Mouse (Mus musculus) thymus, adult 18-20 months (tissue): ENCODE results near the gene Bcam.
A peak's percentile ranks its signal among the peaks of the same experiment; 100 is the strongest.
"Not testable (repeated sequence)": the region's sequence is repeated elsewhere in the genome, so short reads cannot be mapped to it uniquely, and the experiment has no call there.

Experiments used
- DNase-seq, 2 experiments: peaks; one replicate each; pipeline ENCODE4 v3.0.0; 2022; ENCODE audit warnings: mixed read lengths in 2 of 2

Gene Bcam

GRCm38 (mm10) chr7:19770984-19771391 lies at the start of gene Bcam:
TSS of gene Bcam (minus strand) at chr7:19771016.
- DNase-seq: no peak

DNA sequence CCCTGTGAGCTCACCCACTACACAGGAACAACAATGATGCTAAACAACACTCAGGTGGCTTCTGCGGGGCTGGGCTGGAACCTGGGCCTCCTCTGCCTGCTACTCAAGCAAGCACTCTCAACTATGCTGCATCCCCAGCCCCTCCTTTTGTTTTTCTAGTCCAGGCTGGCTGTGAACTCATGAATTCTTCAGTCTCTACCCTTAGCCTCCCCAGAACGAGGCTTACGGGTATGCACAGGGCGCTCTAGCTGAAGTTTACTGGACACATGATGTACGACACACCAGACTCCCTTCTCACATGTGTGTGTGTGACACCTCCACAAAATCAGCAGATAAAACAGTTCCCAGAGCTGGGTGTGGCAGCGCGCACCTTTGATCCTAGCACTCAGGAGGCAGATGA lies 48.1 kb upstream of the Bcam start:
- no peak for DNase-seq

GRCm38 (mm10) chr7:19818440-19818839 lies 47.6 kb upstream of the Bcam start:
- no peak for DNase-seq

DNA sequence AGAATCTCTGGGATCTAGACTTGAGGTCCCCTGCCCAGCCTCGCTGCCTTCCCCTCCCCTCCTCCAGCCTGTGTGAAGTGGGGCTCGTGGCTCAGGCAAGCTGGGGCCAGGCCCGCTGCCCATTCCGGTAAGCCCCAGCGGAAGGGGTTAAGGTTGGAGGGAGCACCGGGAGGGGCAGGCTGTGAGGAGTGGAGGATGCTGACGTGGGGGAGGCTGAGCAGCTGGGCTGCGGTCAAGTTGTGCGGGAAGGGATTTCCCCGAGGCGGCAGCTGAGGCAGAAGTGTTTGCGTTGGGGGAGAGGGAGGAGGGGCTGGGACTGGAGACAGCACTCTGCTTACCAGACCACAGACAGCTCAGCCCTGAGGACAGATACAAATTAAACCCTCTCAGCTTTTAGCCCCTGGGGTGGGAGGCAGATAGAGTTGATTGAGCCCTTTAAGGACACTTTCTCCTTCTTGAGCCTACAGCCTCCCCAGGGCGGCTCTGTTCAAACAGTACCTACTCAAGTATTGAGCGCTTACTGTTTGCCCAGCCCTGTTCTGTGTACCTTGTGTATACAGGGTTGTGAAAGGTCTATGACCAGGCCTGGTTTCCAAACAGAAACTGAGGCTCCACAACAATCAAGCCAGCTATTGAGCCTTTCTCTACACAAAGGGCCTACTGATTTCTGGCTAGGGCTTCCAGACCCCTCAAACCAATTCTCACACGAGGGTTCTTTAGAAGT lies 46.7 kb upstream of the Bcam start:
- DNase-seq: peak; percentile 78 to 87

- DNase-seq: peak; percentile 61 to 68
Observed at GRCm38 (mm10) chr7:19816224-19816771, 45.5 kb upstream of the Bcam start.

DNA sequence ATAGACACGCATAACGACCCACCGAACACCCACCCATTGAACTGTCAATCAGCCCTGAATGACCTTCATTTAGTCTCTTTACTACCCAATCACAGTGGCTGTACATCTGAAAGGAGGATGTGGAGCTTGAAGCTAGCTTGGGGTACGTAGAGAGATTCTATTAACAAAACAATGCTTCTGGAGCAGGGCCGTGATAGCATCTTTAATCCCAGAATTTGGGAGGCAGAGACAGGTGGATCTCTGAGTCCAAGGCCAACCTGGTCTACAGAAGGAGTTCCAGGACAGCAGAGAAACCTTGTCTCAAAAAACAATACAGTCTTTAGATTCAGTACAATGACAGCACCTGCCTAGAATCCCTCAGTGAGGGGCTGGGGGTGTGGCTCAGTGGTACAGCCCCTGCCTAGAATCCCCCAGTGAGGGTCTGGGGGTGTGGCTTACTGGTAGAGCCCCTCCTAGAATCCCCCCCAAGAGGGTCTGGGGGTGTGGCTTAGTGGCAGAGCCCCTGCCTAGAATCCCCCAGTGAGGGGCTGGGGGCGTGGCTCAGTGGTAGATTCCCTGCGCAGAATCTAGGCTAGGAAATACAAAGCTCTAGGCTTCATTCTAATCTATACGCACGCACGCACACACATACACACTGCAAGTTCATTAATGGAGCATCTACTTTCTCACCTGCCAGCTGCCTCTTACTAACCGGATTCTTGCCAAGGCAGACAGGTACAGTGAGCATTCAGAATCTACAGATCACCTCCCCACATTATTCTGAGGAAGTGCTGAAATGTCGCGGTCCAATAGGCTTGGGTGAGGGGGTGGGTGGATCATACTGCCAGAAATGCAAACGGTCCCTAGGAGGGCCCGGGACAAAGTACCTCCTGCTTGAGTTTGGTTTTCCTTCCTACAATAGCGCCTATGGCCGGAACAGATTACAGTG lies 44.7 kb upstream of the Bcam start:
- no peak for DNase-seq

- no peak for DNase-seq
Observed at GRCm38 (mm10) chr7:19813579-19814122, 42.8 kb upstream of the Bcam start.

- no peak for DNase-seq
Observed at GRCm38 (mm10) chr7:19813161-19813560, 42.3 kb upstream of the Bcam start.

DNA sequence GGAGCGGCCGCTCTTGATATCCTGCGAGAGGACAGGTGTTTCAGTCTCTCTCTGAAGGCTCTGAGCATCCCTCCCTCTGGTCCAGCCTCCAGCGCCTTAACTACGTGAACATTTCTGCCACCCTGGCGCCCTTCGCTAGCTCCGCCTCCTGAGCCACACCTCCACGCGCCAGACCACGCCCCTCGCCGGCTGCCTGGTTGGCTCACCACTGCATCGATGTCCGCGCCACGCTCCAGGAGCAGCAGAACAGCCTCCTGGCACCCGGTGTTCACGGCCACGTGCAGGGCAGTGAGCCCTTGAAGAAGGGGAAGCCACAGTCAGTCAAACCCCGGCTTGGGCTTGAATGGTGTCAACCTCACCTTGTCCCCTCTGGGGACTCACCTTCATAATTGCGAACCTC lies 40.3 kb upstream of the Bcam start:
- DNase-seq: no peak

DNA sequence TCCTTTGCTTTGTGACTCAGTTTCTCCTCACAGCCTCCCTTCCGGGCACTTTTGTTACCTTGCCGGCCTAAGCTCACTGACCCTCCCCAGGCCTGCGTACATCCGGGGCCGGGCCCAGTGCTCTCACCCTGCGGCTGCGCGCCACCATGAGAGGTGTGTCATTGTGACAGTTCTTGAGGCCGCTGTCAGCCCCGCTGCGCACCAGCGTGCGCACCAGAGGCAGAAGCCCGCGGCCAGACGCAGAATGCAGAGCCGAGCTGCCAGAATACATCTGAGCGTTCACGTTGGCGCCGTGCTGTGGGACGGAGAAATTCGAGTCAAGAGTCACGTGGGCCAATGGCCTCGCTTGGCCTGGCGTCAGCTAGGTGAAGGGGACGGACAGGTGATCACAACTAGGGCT lies 38.6 kb upstream of the Bcam start:
- DNase-seq: no peak

GRCm38 (mm10) chr7:19806356-19806969 lies 35.6 kb upstream of the Bcam start:
- no peak for DNase-seq

- peak in 1 of 2 experiments; percentile 51 for DNase-seq
Observed at GRCm38 (mm10) chr7:19802995-19803394, 32.2 kb upstream of the Bcam start.

GRCm38 (mm10) chr7:19800764-19801163 lies 29.9 kb upstream of the Bcam start:
- no peak for DNase-seq

DNA sequence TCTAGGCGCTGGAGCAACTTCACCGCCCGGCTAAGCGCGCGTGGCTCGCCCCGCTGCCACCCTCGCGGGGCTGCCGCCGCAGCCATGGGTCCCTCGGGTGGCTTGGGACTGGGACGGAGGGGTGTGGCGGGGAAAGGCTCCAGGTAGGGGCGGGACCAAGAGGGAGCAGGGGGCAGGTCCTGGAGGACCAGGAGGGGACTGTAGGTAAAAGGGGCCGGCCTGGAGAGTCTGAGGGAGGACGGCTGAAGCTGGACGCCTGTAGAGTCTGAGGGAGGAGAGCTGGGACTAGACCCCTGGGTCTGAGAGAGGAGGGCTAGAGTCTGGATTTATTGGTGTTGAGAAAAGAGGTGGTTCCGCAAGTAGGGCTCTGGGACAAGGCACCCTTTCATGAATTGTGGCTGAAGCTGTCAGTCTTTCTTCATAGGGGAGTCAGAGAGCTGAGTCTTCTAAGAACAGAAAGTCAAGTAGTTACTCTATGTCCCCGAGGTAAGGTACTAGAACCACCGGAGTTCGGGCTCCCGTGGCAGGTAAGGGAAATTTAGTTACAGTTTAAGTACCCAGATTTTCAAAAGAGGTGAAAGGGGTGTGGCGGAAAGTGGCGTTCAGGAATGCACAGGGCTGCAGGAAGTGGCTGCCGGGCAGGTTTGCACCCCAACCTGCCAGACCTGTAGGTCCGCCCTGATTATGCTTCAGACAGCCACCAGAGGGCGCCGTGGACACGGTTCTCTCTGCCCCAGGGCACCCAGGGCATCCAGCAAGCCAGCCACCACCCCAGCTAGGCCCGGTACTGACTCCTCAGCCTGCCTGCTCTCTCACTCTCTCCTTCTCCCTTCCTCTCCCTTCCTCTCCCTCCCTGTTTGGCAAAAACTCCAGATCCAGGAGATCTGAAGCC lies 26.1 kb upstream of the Bcam start, which contains the start of gene Cblc:
Gene Cblc, minus strand, starts transcription at position 113 of the 892 bp plus-strand sequence.
- peak; percentile 72 to 79 for DNase-seq

- no peak for DNase-seq
Observed at GRCm38 (mm10) chr7:19796254-19796653, 25.4 kb upstream of the Bcam start.

DNA sequence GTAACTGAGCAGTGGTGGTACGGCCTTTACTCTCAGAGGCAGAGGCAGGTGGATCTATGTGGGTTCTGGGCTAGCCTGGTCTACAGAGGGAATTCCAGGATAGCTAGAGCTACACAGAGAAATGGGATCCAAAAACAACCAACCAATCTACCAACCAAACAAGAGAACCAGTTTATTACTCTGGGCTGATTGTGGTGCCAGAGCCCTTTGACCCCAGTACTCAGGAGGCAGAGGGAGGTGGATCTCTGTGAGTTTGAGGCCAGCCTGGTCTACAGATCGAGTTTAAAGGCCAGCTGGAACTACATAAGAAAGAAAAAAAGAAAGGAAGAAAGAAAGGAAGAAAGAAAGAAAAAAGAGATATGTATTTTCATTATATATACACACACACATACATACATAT lies 24.4 kb upstream of the Bcam start:
- DNase-seq: no peak

- no peak for DNase-seq
Observed at GRCm38 (mm10) chr7:19792701-19793630, 22.1 kb upstream of the Bcam start.

DNA sequence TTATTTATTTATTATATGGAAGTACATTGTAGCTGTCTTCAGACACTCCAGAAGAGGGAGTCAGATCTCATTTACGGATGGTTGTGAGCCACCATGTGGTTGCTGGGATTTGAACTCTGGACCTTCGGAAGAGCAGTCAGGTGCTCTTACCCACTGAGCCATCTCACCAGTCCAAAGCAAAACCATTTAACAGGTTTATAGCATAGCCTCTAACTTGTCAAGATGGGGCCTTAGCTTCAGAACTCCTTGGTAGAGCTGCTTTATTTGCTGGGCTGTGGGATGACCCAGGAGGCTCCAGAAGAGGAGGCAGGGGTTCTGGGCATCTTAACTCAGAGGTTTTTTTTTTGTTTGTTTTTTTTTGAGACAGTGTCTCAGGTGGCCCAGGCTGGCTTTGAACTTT lies 20.7 kb upstream of the Bcam start:
- not testable (repeated sequence) for DNase-seq

- peak; percentile 76 to 86 for DNase-seq
Observed at GRCm38 (mm10) chr7:19789904-19790347, 19.1 kb upstream of the Bcam start.

DNA sequence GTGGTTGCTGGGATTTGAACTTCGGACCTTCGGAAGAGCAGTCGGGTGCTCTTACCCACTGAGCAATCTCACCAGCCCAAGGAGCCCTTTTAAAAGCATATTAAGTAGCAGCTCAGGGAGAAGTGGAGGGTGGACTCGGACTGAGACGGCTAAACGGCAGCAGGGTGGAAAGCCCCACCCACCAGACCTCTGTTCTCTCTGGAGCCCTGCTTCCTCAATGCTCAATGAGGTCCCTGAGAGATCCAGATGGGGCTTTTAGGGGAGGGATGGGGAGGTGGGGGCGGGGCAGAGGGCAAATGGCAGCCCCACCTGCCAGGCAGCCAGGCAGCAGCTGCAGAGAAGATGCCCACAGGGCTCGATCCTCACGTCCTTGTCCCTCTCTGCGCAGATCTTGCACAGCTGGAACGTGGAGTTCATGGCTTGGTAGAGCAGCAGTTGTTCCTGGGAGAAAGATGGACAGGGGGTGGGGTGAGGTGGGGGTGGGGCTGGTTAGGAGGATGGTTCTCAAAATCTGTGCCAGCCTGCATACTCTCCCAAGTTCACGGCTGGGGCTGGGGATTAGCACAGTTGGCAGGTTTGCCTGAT lies 15.2 kb upstream of the Bcam start:
- DNase-seq: no peak
